In genomic region chr1:172197146-172197545, GRCm38 (mm10) we compare ENCODE assay signal across 13 mouse cellular contexts. TPM values are rescaled to one million over a fixed set of nuclear protein-coding genes. Genes with fewer than 3 reads are reported as not detected.
"Had no signal": no experiment of that assay in that cellular context is flagged by ENCODE, and none has a peak within 500 bp of the region (broad histone marks: within the 10 kb centered on the region; RNA-seq: fewer than 3 reads in every experiment).

No protein-coding gene starts in this region.

- H3K9ac ChIP-seq: liver, embryonic 12.5 days; lung, embryonic 14.5 days; midbrain, embryonic 12.5 days; neural tube, embryonic 15.5 days had no signal

- H3K4me2 ChIP-seq: liver, embryonic 12.5 days; lung, embryonic 14.5 days; midbrain, embryonic 12.5 days; neural tube, embryonic 15.5 days had no signal

- DNase-seq: kidney, postnatal 25 days; lung, embryonic 14.5 days; lung, postnatal 10 days; right cerebral cortex, adult 18-20 months; right cerebral cortex, postnatal 25 days; thymus, adult 18-20 months; thymus, postnatal 14 days had no signal

- H3K27ac ChIP-seq: limb, embryonic 10.5 days; liver, embryonic 12.5 days; macrophage; neural tube, embryonic 15.5 days had no signal

- ATAC-seq: liver, embryonic 12.5 days had no signal

- H3K9me3 ChIP-seq: limb, embryonic 10.5 days; liver, embryonic 12.5 days; megakaryocyte, embryonic 14.5 days; midbrain, embryonic 12.5 days; neural tube, embryonic 15.5 days had no signal

- H3K4me3 ChIP-seq: limb, embryonic 10.5 days; liver, embryonic 12.5 days; megakaryocyte, embryonic 14.5 days; midbrain, embryonic 12.5 days; neural tube, embryonic 15.5 days had no signal

- H3K27me3 ChIP-seq: liver, embryonic 12.5 days; megakaryocyte, embryonic 14.5 days; midbrain, embryonic 12.5 days; neural tube, embryonic 15.5 days had no signal

RNA-seq across cellular contexts. Expression of gene Casq1, which starts 22.5 kb away (rescaled TPM):
- polyA plus RNA-seq: macrophage had no signal
